10 mouse cellular contexts compared by ENCODE assay signal in genomic region chr11:79223420-79223819, GRCm38 (mm10). TPM values are rescaled to one million over a fixed set of nuclear protein-coding genes. Genes with fewer than 3 reads are reported as not detected.
DNase-seq lines count a peak whose midpoint lies in the region; ATAC-seq and TF ChIP-seq lines count a peak whose summit lies in the region.
"Had no signal": no experiment of that assay in that cellular context is flagged by ENCODE, and none has a peak within 500 bp of the region (broad histone marks: within the 10 kb centered on the region; RNA-seq: fewer than 3 reads in every experiment).

No protein-coding gene starts in this region.

- no peak; the same call in 1 of the 2 replicates for ATAC-seq in liver, embryonic 14.5 days (ENCODE audit: insufficient read depth)
- no peak for ATAC-seq in hindbrain, postnatal 0 days
- no peak for ATAC-seq in forebrain, embryonic 16.5 days

- H3K9me3 ChIP-seq in liver, embryonic 14.5 days (ENCODE audit: control insufficient read depth, low read length): no peaks in the 10 kb centered on the region
- H3K9me3 ChIP-seq in hindbrain, postnatal 0 days (ENCODE audit: low read length): no peaks in the 10 kb centered on the region
- no peaks in the 10 kb centered on the region for H3K9me3 ChIP-seq in forebrain, embryonic 16.5 days (ENCODE audit: control insufficient read depth, low read length)
- H3K9me3 ChIP-seq: embryonic facial prominence, embryonic 15.5 days; liver, embryonic 13.5 days had no signal

- H3K27me3 ChIP-seq in liver, embryonic 14.5 days (ENCODE audit: control insufficient read depth, insufficient read depth, low read length): no peaks in the 10 kb centered on the region
- no peaks in the 10 kb centered on the region for H3K27me3 ChIP-seq in hindbrain, postnatal 0 days (ENCODE audit: insufficient read depth, low read length)
- H3K27me3 ChIP-seq in forebrain, embryonic 16.5 days (replicated peaks; ENCODE audit: control insufficient read depth, insufficient read depth, low read length): no peaks in the 10 kb centered on the region
- H3K27me3 ChIP-seq: embryonic facial prominence, embryonic 15.5 days; liver, embryonic 13.5 days had no signal

- no peak overlapping the region for H3K9ac ChIP-seq in liver, embryonic 14.5 days (replicated peaks)
- no peak overlapping the region for H3K9ac ChIP-seq in hindbrain, postnatal 0 days (replicated peaks; ENCODE audit: low read length)
- H3K9ac ChIP-seq in forebrain, embryonic 16.5 days (replicated peaks; ENCODE audit: low read depth, low read length): no peak overlapping the region
- H3K9ac ChIP-seq: embryonic facial prominence, embryonic 15.5 days; liver, embryonic 13.5 days had no signal

- WGBS in liver, embryonic 14.5 days (ENCODE audit: insufficient replicate concordance): 54% methylated on average over 6 of the region's 6 CpGs
- WGBS in hindbrain, postnatal 0 days: 89% methylated on average over 6 of the region's 6 CpGs
- 94% methylated on average over 6 of the region's 6 CpGs for WGBS in forebrain, embryonic 16.5 days

- no peak for TF ChIP-seq CTCF in liver, embryonic 14.5 days (IDR thresholded peaks at IDR 0.05; ENCODE audit: low read depth)
- no peak for TF ChIP-seq CTCF in hindbrain, postnatal 0 days (IDR thresholded peaks at IDR 0.05; ENCODE audit: low read depth)

- H3K4me1 ChIP-seq in liver, embryonic 14.5 days (replicated peaks; ENCODE audit: control insufficient read depth in 2 of 2, insufficient read depth in 2 of 2, low read length in 1 of 2): peaks cover 0 to 4% of the 10 kb centered on the region in 2 experiments; a peak in 2 of 4 replicates
- H3K4me1 ChIP-seq in hindbrain, postnatal 0 days (ENCODE audit: insufficient read depth, low read length): 0 out of 2 replicates have a peak, but pooled peaks cover 5% of the 10 kb centered on the region
- H3K4me1 ChIP-seq in forebrain, embryonic 16.5 days (replicated peaks; ENCODE audit: control insufficient read depth, insufficient read depth, low read length): 0 out of 2 replicates have a peak, but pooled peaks cover 3% of the 10 kb centered on the region

- no peak overlapping the region for H3K27ac ChIP-seq in liver, embryonic 14.5 days
- H3K27ac ChIP-seq in hindbrain, postnatal 0 days: no peak overlapping the region
- no peak overlapping the region for H3K27ac ChIP-seq in forebrain, embryonic 16.5 days (ENCODE audit: low read length)
- H3K27ac ChIP-seq: embryonic facial prominence, embryonic 15.5 days; liver, embryonic 13.5 days had no signal

- H3K36me3 ChIP-seq in liver, embryonic 14.5 days (replicated peaks; ENCODE audit: control insufficient read depth, insufficient read depth, low read depth): no peaks in the 10 kb centered on the region
- H3K36me3 ChIP-seq in hindbrain, postnatal 0 days (ENCODE audit: insufficient read depth, low read length): no peaks in the 10 kb centered on the region
- H3K36me3 ChIP-seq in forebrain, embryonic 16.5 days (ENCODE audit: control insufficient read depth, insufficient read depth): no peaks in the 10 kb centered on the region
- H3K36me3 ChIP-seq: embryonic facial prominence, embryonic 15.5 days; liver, embryonic 13.5 days had no signal

- no peak for TF ChIP-seq EP300 in liver, embryonic 14.5 days (IDR thresholded peaks at IDR 0.05; ENCODE audit: low read depth)

- H3K4me2 ChIP-seq in liver, embryonic 14.5 days (ENCODE audit: low read depth): no peak overlapping the region
- H3K4me2 ChIP-seq in hindbrain, postnatal 0 days (ENCODE audit: low read depth, low read length): no peak overlapping the region
- H3K4me2 ChIP-seq in forebrain, embryonic 16.5 days (ENCODE audit: low read length): no peak overlapping the region
- H3K4me2 ChIP-seq: embryonic facial prominence, embryonic 15.5 days; liver, embryonic 13.5 days had no signal

- no peak overlapping the region for H3K4me3 ChIP-seq in liver, embryonic 14.5 days (ENCODE audit: insufficient read depth in 1 of 2, low read depth in 2 of 2, low read length in 2 of 2)
- no peak overlapping the region for H3K4me3 ChIP-seq in hindbrain, postnatal 0 days (ENCODE audit: low read length)
- no peak overlapping the region for H3K4me3 ChIP-seq in forebrain, embryonic 16.5 days (replicated peaks; ENCODE audit: low read length)
- H3K4me3 ChIP-seq: embryonic facial prominence, embryonic 15.5 days; liver, embryonic 13.5 days had no signal

- DNase-seq in adrenal gland, adult (ENCODE audit: inconsistent age in 2 of 2, low spot score in 1 of 2): peak; percentile 25 to 60
- no peak for DNase-seq in adrenal gland, postnatal 4 days (ENCODE audit: low spot score in 2 of 2)
- peak; percentile 43 for DNase-seq in testis, postnatal 10 days (ENCODE audit: low spot score)
- no peak for DNase-seq in testis, postnatal 14 days (ENCODE audit: low spot score)
- DNase-seq in liver, embryonic 14.5 days (ENCODE audit: low read depth in 3 of 3, low spot score in 3 of 3): peak in 2 of 3 experiments; percentile 12 to 24
- peak; percentile 20 for DNase-seq in thymus, postnatal 25 days
- no peak for DNase-seq in hindbrain, postnatal 0 days (ENCODE audit: low spot score)
- DNase-seq: liver, embryonic 13.5 days had no signal

RNA-seq across cellular contexts. Expression of gene Wsb1, which starts 31.1 kb away (rescaled TPM):
- total RNA-seq in adrenal gland, postnatal 4 days (2021): 100 to 1,000 TPM; 103 to 134 TPM
- polyA plus RNA-seq in liver, embryonic 14.5 days (2012; rRNA removed): 21.7 and 29.4 TPM in 2 replicates
- polyA plus RNA-seq in liver, embryonic 14.5 days (2014; fragmentation: Nextera tagmentation; extraction: Ambion mirVana): 30.2 and 31.5 TPM in 2 replicates
- 202 and 216 TPM in 2 replicates for total RNA-seq in hindbrain, postnatal 0 days (2014; rRNA removed)
- 202 and 245 TPM in 2 replicates for polyA plus RNA-seq in hindbrain, postnatal 0 days (2015; fragmentation: Nextera tagmentation; extraction: Ambion mirVana)
- polyA plus RNA-seq in forebrain, embryonic 16.5 days (2015; fragmentation: Nextera tagmentation; extraction: Ambion mirVana): 505 and 535 TPM in 2 replicates

Comparison
In these comparisons a context has a peak if more than half of its experiments do, and no peak if none do; other contexts are left out.
1. DNase-seq: peak in adrenal gland, adult (2 of 2), testis, postnatal 10 days (single experiment), liver, embryonic 14.5 days (2 of 3) and thymus, postnatal 25 days (single experiment); none in adrenal gland, postnatal 4 days (0 of 2), testis, postnatal 14 days (single experiment) and hindbrain, postnatal 0 days (single experiment).